Mouse (Mus musculus) urinary bladder, postnatal 4 days (tissue): Measurements from ENCODE around the gene Rad54l2.

Source experiments
- DNase-seq, 2 experiments: peaks; one replicate each; pipeline ENCODE4 v3.0.0; 2021 to 2022; ENCODE audit warnings: low spot score in 2 of 2

Gene Rad54l2

DNA sequence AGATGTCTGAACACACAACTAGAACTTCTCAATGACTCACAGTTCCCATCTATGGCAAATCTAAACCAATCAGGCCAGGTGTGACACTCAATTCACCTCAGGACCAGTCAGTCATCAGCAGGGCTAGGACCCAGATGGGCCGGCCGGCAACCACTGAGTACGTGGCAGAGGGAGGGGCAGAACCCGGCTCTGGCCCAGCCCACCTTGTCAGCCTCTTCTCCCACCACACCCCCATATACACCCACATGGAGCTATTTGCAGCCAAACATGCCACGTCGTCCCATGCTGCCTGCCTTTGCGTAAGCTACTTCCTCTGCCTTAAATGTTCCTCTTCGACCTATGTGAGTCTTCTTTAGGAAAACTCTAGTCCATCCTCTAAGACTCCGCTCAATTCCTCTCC is 113.0 kb downstream of the Rad54l2 start:
- no peak for DNase-seq

DNA sequence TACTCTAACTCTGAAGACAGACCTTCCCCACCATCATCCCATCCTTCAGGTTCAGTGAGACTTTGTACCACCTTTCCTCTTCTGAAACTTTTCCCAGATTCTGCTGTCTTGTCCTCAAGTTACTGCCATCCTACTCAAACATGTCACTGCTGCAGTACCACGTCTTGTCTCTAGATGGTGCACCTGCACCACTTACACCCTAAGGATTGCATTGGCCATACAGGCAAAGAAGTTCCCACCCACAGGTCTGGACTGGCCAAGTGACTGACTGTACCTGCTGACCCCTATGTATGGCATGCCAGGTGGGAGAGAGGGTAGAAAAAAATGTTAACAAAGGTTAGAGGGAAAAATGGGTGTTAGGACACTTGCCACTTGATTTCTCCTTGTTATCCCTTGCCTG is 113.5 kb downstream of the Rad54l2 start:
- DNase-seq, result peak; percentile 57 to 80

DNA sequence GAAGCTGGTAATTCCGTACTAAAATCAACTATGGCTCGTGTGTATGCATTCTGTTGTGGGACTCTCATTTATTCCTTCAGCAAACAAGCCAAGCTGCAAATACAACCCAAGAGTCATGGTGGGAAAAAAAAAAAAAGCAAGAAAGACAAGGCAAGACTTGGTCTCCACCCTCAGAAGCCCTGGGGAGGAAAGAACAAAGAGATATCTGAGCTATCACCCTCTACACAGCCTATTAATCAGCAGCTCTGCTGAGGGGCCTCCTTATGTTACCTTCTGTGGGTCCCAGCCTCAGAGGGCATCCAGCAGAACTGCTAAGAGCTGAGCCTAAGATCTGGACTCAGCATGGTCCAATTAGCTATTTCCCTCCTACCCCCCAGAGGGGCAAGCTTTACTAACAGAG is 115.1 kb downstream of the Rad54l2 start:
- DNase-seq, result no peak

DNA sequence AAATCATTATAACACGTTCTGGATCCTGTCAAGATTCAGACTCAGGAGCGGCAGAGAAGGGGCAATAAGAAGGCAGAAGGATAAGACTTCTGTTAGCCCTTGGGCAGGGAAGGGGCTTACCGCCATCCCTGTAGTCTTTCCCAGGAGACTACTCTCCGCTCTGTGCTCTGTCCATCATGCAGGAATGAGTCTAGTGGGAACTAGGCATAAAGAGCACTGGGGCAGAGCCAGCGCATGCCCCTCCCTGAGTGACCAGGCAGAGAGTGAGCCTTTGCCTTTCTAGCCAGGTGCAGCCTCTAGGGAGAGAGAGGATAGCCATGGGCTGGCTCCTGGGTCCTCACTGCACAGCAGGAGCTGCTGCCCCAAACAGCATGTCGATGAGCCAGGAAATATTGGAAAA is 124.1 kb downstream of the Rad54l2 start:
- no peak for DNase-seq

DNA sequence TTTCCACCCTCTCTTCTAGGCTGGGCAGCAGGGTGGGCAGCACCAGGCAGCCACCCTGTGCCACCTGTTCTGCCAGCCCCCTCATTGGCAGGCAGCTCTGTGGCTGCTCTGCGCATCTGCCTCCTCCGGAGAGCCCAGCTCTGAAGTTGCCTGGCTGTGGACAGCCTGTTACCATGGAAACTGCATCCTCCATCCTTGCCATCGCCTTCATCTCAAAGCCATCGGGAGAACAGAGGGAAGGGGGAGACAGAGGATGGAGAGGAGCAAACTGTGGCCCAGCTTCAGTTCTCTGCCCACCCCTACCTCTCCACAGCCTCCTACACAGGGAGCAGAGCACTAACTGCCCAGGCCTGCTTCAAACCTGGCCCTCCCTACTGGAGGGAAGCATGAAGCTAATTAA is 124.6 kb downstream of the Rad54l2 start:
- no peak for DNase-seq

DNA sequence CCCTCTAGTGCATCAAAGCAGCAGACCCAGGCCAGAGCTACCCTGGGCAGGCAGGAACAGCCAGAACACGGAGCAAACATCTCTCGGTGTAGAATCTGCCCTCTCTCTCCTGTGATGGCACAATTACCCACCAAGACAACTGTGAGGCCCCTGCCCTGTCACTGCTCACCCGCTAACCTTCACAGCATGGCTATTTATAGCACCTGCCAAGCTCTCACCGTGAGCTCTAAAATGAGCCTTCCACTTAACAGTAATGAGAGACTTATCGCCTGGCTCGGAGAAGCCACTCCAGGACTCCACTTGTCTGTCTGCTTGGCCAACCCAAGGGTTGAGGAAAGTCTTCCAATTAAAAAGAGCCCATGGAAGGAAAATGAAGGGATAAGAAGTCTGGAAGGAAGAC is 125.8 kb downstream of the Rad54l2 start:
- no peak for DNase-seq

DNA sequence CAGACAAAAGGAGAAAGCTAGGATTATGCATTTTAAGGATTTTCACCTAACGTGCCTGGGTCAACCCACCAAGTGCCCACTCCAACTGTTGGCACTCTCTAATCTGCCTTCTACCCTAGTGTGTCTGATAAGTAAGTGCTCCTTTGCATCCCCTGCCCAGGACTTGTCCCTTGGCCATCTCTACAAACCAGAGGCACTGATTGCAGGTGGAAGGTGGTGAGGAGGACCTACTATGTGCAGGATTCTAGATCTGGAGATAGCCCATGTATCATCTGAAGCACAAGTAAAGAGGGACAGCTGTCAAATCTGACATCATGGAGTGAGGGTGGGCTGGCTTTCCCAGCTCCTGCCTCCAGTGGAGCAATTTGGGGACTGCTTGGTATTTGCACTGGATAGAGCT is 129.1 kb downstream of the Rad54l2 start:
- DNase-seq, result no peak

DNA sequence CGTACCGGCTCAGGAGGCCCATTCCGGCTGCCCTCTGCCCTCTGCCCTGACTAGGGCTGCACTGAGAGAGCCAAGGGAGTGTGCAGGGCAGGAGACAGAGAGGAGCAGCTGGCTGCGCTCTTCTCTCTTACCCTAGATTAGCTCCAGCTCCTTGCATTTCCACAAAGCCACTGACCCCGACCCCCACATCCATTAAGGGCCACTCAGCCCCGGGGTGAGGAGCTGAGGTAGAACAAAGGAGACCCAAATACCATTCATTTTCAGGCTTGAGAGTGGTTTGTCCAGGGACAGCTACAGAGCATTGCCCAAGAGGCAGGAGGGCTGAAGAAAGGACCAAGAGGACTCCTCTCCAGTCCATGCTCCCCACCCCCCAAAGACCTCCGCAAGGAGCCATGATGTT is 129.6 kb downstream of the Rad54l2 start:
- DNase-seq, result no peak

DNA sequence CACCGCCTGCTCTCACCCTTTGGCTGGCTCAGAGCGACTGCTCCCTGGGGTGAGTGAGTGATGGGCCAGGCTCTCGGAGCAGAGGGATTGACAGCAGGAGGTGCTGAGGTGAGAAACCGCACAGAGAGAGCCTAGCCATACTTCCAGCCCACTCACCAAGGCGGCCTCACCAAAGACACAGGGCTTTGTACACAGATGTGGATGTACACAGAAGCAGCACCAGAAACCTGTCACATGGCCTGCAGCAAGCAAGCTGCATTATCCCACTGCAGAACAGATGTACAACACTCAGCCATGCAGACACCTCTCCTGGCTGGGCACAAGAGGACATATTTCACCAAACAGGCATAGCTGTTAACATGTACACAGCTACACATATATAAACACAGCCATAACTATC is 131.4 kb downstream of the Rad54l2 start:
- DNase-seq, result no peak

DNA sequence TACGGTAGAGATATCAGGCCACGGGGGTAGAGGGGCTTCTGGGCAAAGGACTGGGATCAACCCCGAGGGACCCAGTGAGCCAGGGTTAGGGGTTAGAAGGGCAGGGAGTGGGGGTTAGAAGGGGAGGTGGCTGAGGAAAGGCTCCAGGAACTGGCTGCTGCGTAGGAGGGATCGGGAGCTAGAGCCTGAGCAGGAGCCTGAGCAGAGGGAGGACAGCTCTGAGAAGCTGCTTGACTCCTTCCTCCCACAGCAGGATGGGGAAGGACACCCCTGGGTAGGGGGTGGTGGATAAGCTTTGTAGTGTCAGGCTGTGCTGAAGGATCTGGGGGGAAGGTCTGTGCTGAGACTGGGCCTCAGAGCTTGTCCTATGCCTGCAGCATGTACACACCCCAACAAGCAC is 132.2 kb downstream of the Rad54l2 start:
- no peak for DNase-seq

DNA sequence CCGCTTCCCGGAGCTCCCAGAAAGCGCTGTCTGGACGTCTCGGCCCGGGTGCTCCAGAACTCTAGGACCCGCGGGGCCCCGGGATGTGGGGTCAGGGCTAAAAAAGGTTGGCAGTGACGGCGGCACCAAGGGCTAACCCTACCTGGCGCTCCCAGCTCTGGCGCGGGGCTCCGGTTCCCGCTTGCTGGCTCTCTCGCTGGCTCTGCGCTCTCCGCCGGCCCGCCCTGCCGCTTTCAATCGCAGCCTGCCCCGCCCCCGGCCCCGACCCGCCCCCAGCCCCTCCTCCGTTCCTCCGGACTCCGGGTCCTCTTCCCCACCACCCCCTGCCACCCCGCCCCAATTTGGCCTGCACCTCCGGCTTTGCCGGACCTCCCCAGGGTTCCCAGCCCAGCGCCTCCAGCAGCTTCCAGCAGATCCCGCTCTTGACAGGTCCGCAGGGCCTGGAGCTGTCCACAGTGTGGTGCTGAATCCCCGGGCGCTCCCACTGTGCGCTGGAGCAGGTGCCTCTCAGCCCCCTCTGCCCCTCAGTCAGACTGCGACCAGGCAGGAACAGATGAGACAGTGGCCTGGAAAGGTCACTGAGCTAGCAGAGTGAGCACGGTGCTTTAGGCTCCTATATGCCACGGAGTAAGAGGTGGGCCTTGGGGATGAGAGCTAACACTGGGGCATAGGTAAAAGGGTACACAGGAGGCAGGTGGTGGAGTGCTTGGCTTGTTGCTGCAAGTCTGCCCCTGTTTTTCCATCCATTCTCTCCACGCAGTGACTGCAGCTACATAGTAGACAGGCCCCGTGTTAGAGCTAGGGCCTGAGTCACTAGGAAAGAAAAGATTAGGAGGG is 132.9 kb downstream of the Rad54l2 start, which contains the start of gene Grm2:
TSS of gene Grm2 (minus strand) at position 199 of the 837 bp plus-strand sequence.
- DNase-seq, result peak; percentile 53 to 77

DNA sequence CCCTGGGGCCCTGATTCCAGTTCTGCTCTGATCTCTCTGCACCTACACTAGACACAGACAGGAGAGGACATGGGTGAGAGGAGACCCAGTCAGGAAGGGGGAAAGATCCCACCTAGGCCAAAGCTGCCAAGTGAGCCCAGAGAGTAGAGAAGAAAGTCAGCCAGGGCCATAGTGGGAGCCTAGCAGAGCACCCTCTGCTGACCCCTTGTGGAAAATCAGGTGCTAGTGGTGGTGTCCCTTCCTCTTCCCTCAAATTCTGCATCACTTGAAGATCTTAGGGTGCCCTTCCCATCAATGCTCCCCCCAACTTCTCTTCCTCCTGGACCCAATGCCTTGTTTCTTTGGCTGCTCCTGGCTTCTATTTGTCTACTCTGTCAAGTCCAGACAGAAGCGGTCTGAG is 136.3 kb downstream of the Rad54l2 start:
- no peak for DNase-seq

DNA sequence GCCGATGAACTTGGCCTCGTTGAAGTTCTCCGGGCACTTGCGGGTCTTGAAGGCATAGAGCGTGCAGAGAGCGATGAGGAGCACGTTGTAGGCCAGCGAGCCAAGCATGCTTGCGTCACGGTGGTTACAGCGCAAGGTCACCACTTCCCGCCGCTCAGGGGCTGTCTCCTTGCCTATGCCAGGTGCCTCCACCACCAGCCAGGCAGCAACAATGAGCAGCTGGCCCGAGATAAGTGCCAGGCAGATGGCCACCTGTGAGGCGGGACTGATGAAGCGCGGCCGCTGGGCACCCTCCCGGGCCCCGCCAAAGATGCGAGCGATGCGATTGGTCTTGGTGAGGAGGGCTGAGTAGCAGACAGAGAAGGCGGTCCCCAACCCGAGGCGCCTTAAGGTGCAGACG is 141.8 kb downstream of the Rad54l2 start:
- DNase-seq, result no peak

DNA sequence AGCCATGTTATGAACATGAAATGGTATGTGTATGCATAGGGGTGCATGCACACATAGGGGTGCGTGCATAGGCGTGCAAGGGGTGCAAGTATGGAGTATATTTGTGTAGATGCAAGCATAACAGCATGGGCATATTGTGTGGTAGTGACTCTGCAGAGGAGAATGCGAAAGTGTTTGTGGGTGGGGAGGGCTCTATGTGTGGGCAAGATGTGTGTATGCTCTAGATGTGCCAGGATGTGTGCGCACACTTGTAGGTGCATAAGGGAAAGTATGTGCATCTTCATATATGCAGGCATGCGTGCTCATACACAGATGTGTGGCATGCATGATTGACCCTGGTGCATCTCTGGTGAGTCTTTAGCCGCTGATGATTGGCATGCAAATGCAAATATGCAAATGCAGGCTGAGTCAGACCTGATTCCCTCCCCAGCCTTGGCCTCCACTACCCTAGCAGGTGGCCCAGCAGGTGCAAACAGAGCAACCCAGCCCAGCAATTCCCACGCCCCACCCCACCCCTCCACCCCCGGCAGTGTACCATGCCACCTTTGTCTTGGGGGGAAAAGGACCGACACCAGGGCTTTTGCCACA is 143.2 kb downstream of the Rad54l2 start:
- no peak for DNase-seq

DNA sequence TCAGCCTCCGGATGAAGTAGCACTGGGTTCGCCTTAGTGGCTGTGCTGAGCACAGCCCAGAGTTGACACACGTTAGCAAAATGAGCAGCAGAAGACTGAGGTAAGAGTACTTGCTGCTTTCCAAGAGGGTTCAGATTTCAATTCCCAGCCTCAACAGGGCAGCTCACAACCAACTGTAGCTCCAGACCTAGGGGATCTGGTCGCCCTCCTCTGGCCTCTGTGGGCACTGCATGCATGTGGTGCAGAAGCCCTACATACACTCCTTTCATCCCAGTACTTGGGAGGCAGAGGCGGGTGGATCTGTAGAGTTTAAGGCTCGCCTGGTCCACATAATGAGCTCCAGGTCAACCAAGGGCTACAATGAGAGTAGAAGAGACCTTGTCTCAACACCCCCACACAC is 145.2 kb downstream of the Rad54l2 start:
- DNase-seq, result no peak

DNA sequence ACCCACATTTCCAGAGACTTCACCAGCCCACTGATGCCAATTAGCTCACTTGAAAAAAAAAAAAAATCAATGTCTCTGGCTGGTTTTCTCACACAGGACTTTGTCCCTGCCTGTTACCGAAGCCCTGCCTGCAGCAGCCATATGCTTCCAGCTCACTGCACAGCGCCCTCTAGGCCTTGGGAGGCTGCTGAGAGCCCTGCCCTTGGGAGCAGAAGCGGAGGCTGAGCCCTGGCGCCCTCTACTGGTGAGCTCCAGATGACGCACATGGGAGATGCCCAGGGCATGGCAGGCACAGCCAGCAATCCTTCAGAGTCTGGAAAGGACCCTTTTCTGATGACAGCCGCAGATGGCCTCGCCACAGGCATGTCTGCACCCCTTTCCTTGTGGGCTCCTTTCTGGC is 145.9 kb downstream of the Rad54l2 start:
- peak; percentile 44 to 79 for DNase-seq

DNA sequence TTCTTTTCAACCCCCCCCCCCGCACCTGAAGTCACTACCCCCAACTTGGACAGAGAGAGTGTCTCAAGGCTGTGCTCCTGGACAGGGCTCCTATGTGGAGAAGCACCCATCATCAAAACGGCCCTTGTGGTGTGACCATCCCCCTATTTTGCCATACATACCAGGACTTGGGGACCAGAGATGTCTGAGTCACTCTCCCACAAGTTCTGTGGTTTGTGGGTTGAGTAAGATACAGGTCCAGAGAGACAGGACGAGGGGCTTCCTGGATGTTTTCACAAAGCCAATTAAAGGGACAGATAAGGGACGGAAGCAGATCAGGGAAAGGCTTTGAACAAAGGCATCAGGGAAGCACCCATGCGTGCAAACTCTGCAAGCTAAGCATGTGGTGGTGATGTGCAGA is 147.6 kb downstream of the Rad54l2 start:
- DNase-seq, result no peak

DNA sequence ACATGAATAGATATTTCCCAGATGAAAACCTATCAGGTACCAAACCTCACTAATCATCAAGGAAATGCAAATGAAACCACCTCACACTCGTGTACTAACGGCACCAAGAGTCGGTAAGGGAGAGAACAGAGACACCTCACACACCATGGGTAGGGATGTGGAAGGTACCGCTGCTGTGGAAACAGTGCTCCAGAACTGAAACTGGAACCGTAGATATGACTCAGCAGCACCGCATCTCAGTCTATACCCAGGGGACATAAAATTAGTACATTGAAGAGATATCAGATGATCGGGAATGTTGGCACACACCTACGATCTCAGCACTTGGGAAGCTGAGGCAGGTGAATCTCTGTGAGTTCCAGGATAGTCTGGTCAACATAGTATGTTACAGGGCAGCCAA is 150.8 kb downstream of the Rad54l2 start:
- DNase-seq, result no peak
